Mouse (Mus musculus): ENCODE results near the gene E130218I03Rik.

Gene E130218I03Rik

GRCm38 (mm10) chr4:134287575-134288025 is 44.1 kb downstream of the E130218I03Rik start, which contains the start of gene Pdik1l:
Gene Pdik1l, minus strand, starts transcription at chr4:134287895.
- DNase-seq: peak; percentile 72

GRCm38 (mm10) chr4:134288397-134289256 is 45.2 kb downstream of the E130218I03Rik start:
- DNase-seq: peak; percentile 76

DNA sequence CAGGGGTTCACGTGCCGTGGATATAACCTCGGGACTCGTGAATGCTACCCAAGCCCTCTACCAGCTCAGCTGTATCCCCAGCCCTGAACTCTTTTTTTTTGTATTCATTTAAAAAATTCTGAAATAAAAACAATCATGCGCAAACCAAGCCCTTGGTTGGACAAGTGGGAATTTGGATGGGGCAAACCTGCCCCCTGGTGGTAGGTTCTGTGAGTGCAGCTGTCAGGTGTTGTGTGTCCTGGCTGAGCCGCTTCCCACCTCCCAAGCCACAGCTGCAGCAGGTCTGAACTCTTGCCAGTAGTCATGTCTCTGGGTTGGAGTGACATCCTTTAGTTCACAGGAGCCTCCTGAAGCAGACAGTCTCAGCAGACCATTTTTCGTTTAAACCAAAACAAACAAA is 48.6 kb downstream of the E130218I03Rik start:
- DNase-seq: peak; percentile 19

GRCm38 (mm10) chr4:134293061-134293691 is 49.7 kb downstream of the E130218I03Rik start:
- DNase-seq: no peak

- no peak for DNase-seq
Measured at GRCm38 (mm10) chr4:134293692-134294163, 50.3 kb downstream of the E130218I03Rik start.
